Mouse (Mus musculus): ENCODE data around the gene Arhgap15. TPM values are rescaled to one million over a fixed set of nuclear protein-coding genes. Genes with fewer than 3 reads are reported as not detected.

Gene Arhgap15
- polyA plus RNA-seq, 1 experiment: 1.7 TPM

DNA sequence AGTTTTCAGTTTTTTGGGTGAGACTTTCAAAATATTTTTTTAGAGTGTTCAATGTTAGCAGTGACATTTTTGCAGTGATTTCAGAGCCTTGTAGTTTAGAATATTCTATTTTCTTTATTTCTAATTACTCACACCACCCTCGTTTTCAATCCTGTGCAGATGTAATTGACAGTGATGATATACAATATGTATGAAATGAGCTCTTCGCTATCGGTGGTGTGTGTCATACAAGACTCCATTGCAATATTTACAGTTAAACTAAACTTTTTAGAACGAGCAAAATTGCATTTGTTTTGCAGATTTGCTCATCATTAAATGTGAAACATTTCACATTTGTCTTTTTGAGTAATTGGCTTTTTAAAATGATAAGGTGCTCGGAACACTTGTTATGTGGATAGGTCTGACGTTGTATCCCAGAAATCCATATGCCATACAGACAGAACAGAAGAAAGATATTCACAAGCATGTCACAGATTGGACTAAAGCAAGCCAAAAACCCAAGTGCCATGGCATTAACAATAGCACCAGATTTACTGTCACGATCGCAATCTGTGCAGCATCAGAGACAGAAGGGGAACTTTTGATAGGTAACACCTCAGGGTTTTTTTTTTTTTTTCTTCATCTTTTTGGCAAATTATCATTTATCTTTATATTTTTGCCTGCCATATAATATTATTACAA, 280.6 kb downstream of the Arhgap15 start:
- no peak overlapping the region for H3K4me3 ChIP-seq (ENCODE audit: insufficient read depth, low read depth, low read length)
- DNase-seq: no peak
- no peak for TF ChIP-seq POLR2A (IDR thresholded peaks at IDR 0.05; ENCODE audit: low read depth, low read length)
- TF ChIP-seq CTCF (conservative IDR thresholded peaks at IDR 0.05; ENCODE audit: insufficient read depth, insufficient read length, low read depth, low read length): no peak
- H3K27me3 ChIP-seq (replicated peaks; ENCODE audit: control insufficient read depth, insufficient read depth, low read length): no peaks in the 10 kb centered on the region
- WGBS: 89% methylated on average over 8 of the region's 8 CpGs
- no peaks in the 10 kb centered on the region for H3K36me3 ChIP-seq (ENCODE audit: control insufficient read depth, insufficient read depth, low read length)
- no peak overlapping the region for H3K27ac ChIP-seq (ENCODE audit: insufficient read depth, low read depth, low read length)
- no peaks in the 10 kb centered on the region for H3K4me1 ChIP-seq (ENCODE audit: control insufficient read depth, insufficient read depth, low read length)

DNA sequence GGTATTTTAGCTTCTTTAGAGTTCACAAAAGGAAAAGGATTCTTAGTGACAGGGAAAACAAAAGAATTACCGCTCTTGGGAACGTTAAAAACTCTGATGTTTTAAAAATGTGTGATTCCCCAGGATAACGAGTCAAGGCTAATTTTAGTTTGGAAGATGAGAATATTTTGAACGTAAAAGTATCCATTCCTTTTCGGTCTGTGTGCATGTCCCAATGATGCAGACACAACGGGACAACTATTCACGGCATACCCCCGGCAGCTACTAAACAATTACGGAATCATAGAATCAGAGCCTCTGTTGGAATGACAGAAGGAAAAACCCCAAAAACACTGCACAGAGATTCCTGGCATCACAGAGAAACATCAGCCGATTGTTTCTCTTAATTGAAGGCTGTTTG, 281.2 kb downstream of the Arhgap15 start:
- no peak for DNase-seq
- no peak for TF ChIP-seq CTCF (conservative IDR thresholded peaks at IDR 0.05; ENCODE audit: insufficient read depth, insufficient read length, low read depth, low read length)
- TF ChIP-seq POLR2A (IDR thresholded peaks at IDR 0.05; ENCODE audit: low read depth, low read length): no peak
- Histone ChIP-seq H3K27me3 (replicated peaks; ENCODE audit: control insufficient read depth, insufficient read depth, low read length) (no peaks in the 10 kb centered on the region), H3K4me1 (ENCODE audit: control insufficient read depth, insufficient read depth, low read length) (no peaks in the 10 kb centered on the region), H3K4me3 (ENCODE audit: insufficient read depth, low read depth, low read length) (no peak overlapping the region), H3K36me3 (ENCODE audit: control insufficient read depth, insufficient read depth, low read length) (no peaks in the 10 kb centered on the region), H3K27ac (ENCODE audit: insufficient read depth, low read depth, low read length) (no peak overlapping the region)
- 91% methylated on average over 10 of the region's 10 CpGs for WGBS

DNA sequence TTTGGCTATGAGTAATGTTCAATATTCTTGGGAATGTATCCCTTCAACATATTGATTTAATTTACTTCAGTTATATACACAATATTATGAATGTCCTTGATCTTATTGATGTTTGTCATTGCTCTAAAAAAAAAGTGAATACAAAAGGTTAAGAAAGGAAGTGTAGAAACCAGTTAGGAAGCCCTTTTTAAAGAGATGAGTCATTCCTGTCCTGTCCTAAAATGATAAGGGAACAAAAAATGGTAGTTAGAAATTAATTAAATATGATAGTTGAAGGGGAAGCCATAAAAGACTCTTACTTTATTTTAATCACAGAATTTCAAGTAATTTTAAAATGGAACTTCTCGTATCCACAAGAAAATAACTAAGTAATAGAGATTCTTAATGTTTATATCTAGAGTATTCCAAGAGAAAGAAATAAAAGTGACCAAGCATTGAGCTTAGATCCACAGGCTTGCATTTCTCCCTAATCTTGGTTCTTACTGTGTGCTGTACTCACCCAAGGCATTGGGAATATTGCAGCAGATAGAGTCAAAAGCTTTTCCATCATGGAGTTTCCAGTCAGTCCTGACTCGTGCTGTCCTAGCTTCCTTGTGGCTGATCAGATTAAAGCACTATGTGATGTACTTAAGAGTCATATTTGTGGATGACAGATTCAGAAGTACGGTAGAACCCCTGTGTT, 291.0 kb downstream of the Arhgap15 start:
- Histone ChIP-seq H3K27me3 (replicated peaks; ENCODE audit: control insufficient read depth, insufficient read depth, low read length) (no peaks in the 10 kb centered on the region), H3K4me1 (ENCODE audit: control insufficient read depth, insufficient read depth, low read length) (no peaks in the 10 kb centered on the region), H3K27ac (ENCODE audit: insufficient read depth, low read depth, low read length) (no peak overlapping the region), H3K36me3 (ENCODE audit: control insufficient read depth, insufficient read depth, low read length) (no peaks in the 10 kb centered on the region), H3K4me3 (ENCODE audit: insufficient read depth, low read depth, low read length) (no peak overlapping the region)
- 85% methylated on average over 3 of the region's 3 CpGs for WGBS
- no peak for TF ChIP-seq CTCF (conservative IDR thresholded peaks at IDR 0.05; ENCODE audit: insufficient read depth, insufficient read length, low read depth, low read length)
- TF ChIP-seq POLR2A (IDR thresholded peaks at IDR 0.05; ENCODE audit: low read depth, low read length): no peak
- DNase-seq: no peak

DNA sequence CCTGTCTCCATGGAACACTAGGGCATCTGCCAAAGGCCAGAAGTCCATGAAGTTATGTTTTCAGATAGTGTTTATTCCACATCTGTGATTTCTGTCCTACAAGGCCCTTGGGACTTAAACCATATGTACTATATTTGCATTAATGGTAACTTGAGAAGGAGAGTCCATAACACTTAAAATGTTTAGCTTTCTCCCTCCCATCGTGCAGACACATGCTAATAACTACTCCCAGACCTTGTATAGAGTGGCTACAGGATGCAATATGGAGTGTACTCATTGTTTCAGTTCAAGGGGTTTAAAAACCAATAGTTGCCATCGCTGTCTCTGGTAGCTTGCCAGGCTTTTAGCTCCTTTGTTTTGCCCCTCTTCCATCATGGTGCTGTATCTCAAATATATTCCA, 295.5 kb downstream of the Arhgap15 start:
- H3K4me3 ChIP-seq (ENCODE audit: insufficient read depth, low read depth, low read length): no peak overlapping the region
- DNase-seq: no peak
- no peak overlapping the region for H3K27ac ChIP-seq (ENCODE audit: insufficient read depth, low read depth, low read length)
- WGBS: 58% methylated on average over 2 of the region's 2 CpGs
- TF ChIP-seq POLR2A (IDR thresholded peaks at IDR 0.05; ENCODE audit: low read depth, low read length) (no peak), CTCF (conservative IDR thresholded peaks at IDR 0.05; ENCODE audit: insufficient read depth, insufficient read length, low read depth, low read length) (no peak)
- no peaks in the 10 kb centered on the region for H3K27me3 ChIP-seq (replicated peaks; ENCODE audit: control insufficient read depth, insufficient read depth, low read length)
- H3K36me3 ChIP-seq (ENCODE audit: control insufficient read depth, insufficient read depth, low read length): no peaks in the 10 kb centered on the region
- no peaks in the 10 kb centered on the region for H3K4me1 ChIP-seq (ENCODE audit: control insufficient read depth, insufficient read depth, low read length)

DNA sequence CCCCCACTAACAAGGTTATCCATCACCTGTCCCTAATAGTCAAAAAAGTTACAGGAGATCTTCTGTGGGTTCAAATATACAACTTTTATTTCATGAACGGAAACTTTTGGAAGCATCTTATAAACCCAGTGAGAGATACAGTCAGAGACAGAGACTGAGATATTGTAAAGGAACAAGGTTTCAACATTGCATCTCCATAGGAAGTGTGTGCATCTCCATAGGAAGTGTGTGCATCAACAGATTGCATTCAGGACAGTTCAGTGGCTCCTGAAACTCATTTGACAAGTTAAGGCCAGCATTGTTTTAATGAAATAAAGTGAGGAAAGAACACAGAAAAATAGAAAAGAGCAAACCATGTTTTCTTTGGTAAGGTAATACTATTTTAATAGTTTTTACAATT, 296.0 kb downstream of the Arhgap15 start:
- H3K4me3 ChIP-seq (ENCODE audit: insufficient read depth, low read depth, low read length): no peak overlapping the region
- DNase-seq: no peak
- no peaks in the 10 kb centered on the region for H3K36me3 ChIP-seq (ENCODE audit: control insufficient read depth, insufficient read depth, low read length)
- WGBS: 77% methylated on average over 1 of the region's 1 CpGs
- no peak overlapping the region for H3K27ac ChIP-seq (ENCODE audit: insufficient read depth, low read depth, low read length)
- H3K27me3 ChIP-seq (replicated peaks; ENCODE audit: control insufficient read depth, insufficient read depth, low read length): no peaks in the 10 kb centered on the region
- TF ChIP-seq POLR2A (IDR thresholded peaks at IDR 0.05; ENCODE audit: low read depth, low read length) (no peak), CTCF (conservative IDR thresholded peaks at IDR 0.05; ENCODE audit: insufficient read depth, insufficient read length, low read depth, low read length) (no peak)
- H3K4me1 ChIP-seq (ENCODE audit: control insufficient read depth, insufficient read depth, low read length): no peaks in the 10 kb centered on the region

DNA sequence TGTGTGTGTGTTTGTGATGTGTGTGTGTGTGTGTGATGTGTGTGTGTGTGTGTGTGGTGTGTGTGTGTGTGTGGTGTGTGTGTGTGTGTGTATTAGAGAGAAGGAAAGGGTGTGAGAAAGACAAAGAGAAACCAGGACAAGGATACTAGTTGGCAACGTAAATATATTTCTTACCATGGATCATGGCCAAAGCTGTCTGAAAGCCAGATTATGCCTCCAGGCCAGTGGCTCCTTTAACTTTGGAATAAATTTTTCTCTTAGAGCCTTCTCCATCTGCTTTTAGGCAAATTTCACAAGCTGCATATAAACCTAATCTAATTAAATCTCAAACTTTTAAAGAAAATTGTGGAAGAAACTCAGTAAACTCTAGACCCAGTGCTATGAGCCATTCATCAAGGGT, 296.6 kb downstream of the Arhgap15 start:
- no peak for TF ChIP-seq POLR2A (IDR thresholded peaks at IDR 0.05; ENCODE audit: low read depth, low read length)
- Histone ChIP-seq H3K27ac (ENCODE audit: insufficient read depth, low read depth, low read length) (no peak overlapping the region), H3K27me3 (replicated peaks; ENCODE audit: control insufficient read depth, insufficient read depth, low read length) (no peaks in the 10 kb centered on the region), H3K4me1 (ENCODE audit: control insufficient read depth, insufficient read depth, low read length) (no peaks in the 10 kb centered on the region), H3K36me3 (ENCODE audit: control insufficient read depth, insufficient read depth, low read length) (no peaks in the 10 kb centered on the region), H3K4me3 (ENCODE audit: insufficient read depth, low read depth, low read length) (no peak overlapping the region)
- no peak for DNase-seq
- WGBS: 58% methylated on average over 1 of the region's 1 CpGs

DNA sequence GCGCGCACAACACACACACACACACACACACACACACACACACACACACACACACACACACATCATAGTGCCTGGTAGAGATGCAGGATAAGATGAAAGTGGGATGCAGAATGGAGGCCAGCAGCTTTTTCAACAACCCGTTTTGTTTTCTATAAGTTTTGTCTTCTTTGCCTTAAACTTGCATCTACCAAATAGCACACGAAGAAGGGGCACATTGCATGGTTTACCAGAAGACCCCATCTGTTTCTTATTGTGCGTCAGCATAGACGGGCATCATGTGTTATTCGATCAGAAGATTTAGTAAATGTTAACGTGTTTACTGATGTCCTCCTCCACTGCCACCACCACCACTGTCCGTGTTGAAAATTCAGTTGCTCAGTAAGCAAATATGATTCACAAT, 311.7 kb downstream of the Arhgap15 start:
- H3K4me1 ChIP-seq (ENCODE audit: control insufficient read depth, insufficient read depth, low read length): 0 out of 2 replicates have a peak, but pooled peaks cover 2% of the 10 kb centered on the region
- 87% methylated on average over 9 of the region's 9 CpGs for WGBS
- no peaks in the 10 kb centered on the region for H3K36me3 ChIP-seq (ENCODE audit: control insufficient read depth, insufficient read depth, low read length)
- no peak overlapping the region for H3K4me3 ChIP-seq (ENCODE audit: insufficient read depth, low read depth, low read length)
- TF ChIP-seq POLR2A (IDR thresholded peaks at IDR 0.05; ENCODE audit: low read depth, low read length) (no peak), CTCF (conservative IDR thresholded peaks at IDR 0.05; ENCODE audit: insufficient read depth, insufficient read length, low read depth, low read length) (no peak)
- DNase-seq: no peak
- H3K27me3 ChIP-seq (replicated peaks; ENCODE audit: control insufficient read depth, insufficient read depth, low read length): no peaks in the 10 kb centered on the region; the same call in 1 of the 2 replicates
- no peak overlapping the region for H3K27ac ChIP-seq (ENCODE audit: insufficient read depth, low read depth, low read length)

Data from kidney, adult 2 months (tissue).